Mouse (Mus musculus): ENCODE data around the gene Gm28230. TPM values are rescaled to one million over a fixed set of nuclear protein-coding genes. Genes with fewer than 3 reads are reported as not detected.

The Gm28230 gene
- polyA plus RNA-seq, 1 experiment from 2014 or later, result not detected

DNA sequence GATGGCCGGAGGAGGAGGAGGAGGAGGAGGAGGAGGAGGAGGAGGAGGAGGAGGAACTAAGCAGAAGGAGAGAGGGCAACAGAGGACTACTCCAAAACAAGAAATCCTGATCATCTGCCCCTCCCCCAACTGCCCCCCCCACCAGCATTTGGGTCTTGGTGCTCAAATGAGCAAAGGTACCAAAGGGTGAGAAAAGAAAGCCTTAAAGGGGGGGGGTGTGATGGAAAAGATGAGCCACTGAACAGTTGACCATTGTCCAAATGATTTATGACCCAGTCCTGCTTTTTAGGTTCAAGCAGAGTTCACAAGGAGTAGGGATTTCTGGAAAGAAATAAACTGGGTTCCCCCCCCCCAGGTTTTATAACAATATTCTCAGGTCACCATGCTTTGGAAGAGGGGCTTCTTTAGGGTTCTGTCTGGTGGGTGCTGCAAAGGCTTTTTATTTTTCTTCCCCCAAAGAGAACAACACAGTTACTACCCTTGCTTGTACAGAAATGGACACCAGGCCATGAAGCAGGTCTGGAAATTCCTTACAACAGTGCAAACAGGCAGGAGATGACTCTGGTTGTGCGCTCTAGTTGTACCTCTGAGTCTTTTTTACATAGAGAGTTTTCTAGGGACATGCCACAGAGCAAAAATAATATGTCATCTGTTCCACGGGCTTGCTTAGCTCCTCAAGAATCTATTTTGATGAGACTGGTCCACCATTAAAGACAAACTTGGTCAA is 14.9 kb downstream of the Gm28230 start:
- 59% methylated on average over 2 of the region's 3 CpGs for WGBS

DNA sequence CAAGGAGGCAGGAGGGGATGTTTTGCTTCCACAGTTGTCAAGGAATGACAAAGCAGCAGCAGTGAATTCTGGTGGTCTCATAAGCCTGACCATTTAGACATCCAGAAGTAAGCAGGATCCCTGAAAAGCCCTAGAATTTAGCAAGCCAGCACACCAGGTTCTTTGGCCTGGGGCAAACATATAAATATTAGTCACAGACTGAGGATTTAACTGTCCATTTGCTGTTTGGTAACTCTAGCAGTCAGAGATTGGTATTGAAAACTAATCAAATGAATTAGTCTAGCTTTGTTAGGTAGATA is 15.4 kb downstream of the Gm28230 start:
- Histone ChIP-seq H3K4me3 (ENCODE audit: low read length) (no peak overlapping the region), H3K9me3 (ENCODE audit: control insufficient read depth, low read length) (no peaks in the 10 kb centered on the region), H3K27me3 (replicated peaks; ENCODE audit: control insufficient read depth, insufficient read depth, low read length) (peaks cover 77% of the 10 kb centered on the region), H3K4me2 (ENCODE audit: low read depth, low read length) (no peak overlapping the region), H3K9ac (ENCODE audit: low read depth, low read length) (no peak overlapping the region), H3K27ac (ENCODE audit: low read length) (no peak overlapping the region), H3K4me1 (ENCODE audit: control insufficient read depth, insufficient read depth, low read length) (peaks cover 7% of the 10 kb centered on the region; the same call in 1 of the 2 replicates), H3K36me3 (ENCODE audit: control insufficient read depth, insufficient read depth, low read length) (no peaks in the 10 kb centered on the region)
- no peak for ATAC-seq

More for the DNA sequence above, 14.9 kb downstream of the Gm28230 start:
- Histone ChIP-seq H3K4me3 (ENCODE audit: low read length) (no peak overlapping the region), H3K4me2 (ENCODE audit: low read depth, low read length) (no peak overlapping the region), H3K27me3 (replicated peaks; ENCODE audit: control insufficient read depth, insufficient read depth, low read length) (peaks cover 77% of the 10 kb centered on the region), H3K9ac (ENCODE audit: low read depth, low read length) (no peak overlapping the region), H3K9me3 (ENCODE audit: control insufficient read depth, low read length) (no peaks in the 10 kb centered on the region), H3K27ac (ENCODE audit: low read length) (no peak overlapping the region), H3K4me1 (ENCODE audit: control insufficient read depth, insufficient read depth, low read length) (0 out of 2 replicates have a peak, but pooled peaks cover 3% of the 10 kb centered on the region), H3K36me3 (ENCODE audit: control insufficient read depth, insufficient read depth, low read length) (no peaks in the 10 kb centered on the region)
- no peak for ATAC-seq

DNA sequence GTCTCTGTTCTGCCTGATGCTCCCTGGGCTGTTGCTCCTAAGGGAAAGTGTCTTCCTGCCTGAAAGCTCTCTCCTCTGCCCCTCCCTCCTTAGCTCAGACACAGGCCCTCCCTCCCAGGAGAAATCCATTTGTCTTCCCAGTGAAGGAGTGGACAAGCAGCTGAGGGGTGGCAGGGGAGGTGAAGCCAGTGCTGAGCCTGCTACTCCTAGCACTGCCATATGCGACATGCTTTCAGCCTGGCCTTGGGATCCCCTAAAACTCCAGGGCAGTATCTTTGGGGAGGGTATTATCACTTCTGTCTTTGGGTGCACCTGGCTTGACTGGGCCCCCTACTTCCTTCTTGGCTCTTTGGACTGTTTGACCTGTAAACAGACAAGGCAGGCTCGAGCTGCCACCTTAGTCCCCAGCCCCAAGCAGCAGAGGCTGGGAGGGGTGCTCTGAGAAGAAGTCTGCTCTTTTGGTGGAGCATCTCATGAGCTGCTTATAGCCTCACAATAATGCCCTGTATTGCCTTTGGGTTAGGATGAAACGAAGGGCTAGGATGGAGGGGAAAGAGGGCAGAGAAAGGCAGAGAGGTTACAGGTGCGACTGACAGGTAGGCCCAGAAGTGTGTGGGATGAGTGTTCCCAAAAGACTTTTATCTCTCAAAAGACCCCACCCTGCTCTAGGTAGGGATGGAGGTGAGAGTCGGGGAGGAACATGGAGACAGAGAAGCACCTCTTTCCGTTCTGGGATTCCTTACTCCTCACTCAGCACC is 19.2 kb downstream of the Gm28230 start:
- H3K4me2 ChIP-seq (ENCODE audit: low read depth, low read length), result no peak overlapping the region
- peak overlapping the region; percentile 26; the same call in 1 of the 2 replicates for H3K4me3 ChIP-seq (ENCODE audit: low read length)
- H3K36me3 ChIP-seq (ENCODE audit: control insufficient read depth, insufficient read depth, low read length), result no peaks in the 10 kb centered on the region
- 19% methylated on average over 6 of the region's 6 CpGs for WGBS
- H3K9ac ChIP-seq (ENCODE audit: low read depth, low read length), result no peak overlapping the region; the same call in 1 of the 2 replicates
- ATAC-seq, result no peak
- peaks cover 13% of the 10 kb centered on the region for H3K4me1 ChIP-seq (ENCODE audit: control insufficient read depth, insufficient read depth, low read length)
- no peaks in the 10 kb centered on the region for H3K9me3 ChIP-seq (ENCODE audit: control insufficient read depth, low read length)
- no peak overlapping the region for H3K27ac ChIP-seq (ENCODE audit: low read length)
- peaks cover 71% of the 10 kb centered on the region for H3K27me3 ChIP-seq (replicated peaks; ENCODE audit: control insufficient read depth, insufficient read depth, low read length)

DNA sequence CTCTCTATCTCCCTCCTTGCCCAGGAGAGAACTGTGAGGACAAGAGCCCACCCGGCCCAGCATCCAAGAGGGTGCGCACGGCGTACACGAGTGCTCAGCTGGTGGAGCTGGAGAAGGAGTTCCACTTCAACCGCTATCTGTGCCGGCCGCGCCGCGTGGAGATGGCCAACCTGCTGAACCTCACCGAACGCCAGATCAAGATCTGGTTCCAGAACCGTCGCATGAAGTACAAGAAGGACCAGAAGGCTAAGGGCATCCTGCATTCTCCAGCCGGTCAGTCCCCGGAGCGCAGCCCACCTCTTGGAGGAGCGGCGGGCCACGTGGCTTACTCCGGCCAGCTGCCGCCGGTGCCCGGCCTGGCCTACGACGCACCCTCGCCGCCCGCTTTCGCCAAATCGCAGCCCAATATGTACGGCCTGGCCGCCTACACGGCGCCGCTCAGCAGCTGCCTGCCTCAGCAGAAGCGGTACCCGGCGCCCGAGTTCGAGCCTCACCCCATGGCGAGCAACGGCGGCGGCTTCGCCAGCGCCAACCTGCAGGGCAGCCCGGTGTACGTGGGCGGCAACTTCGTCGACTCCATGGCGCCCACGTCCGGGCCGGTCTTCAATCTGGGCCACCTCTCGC is 19.9 kb downstream of the Gm28230 start:
- Histone ChIP-seq H3K27ac (ENCODE audit: low read length) (no peak overlapping the region), H3K9ac (ENCODE audit: low read depth, low read length) (peak overlapping the region; percentile 31), H3K4me2 (ENCODE audit: low read depth, low read length) (0 out of 2 replicates have a peak overlapping the region, but pooled peaks have one; percentile 2), H3K27me3 (replicated peaks; ENCODE audit: control insufficient read depth, insufficient read depth, low read length) (peaks cover 73% of the 10 kb centered on the region), H3K4me1 (ENCODE audit: control insufficient read depth, insufficient read depth, low read length) (peaks cover 13% of the 10 kb centered on the region), H3K4me3 (ENCODE audit: low read length) (peak overlapping the region; percentile 26), H3K36me3 (ENCODE audit: control insufficient read depth, insufficient read depth, low read length) (no peaks in the 10 kb centered on the region), H3K9me3 (ENCODE audit: control insufficient read depth, low read length) (no peaks in the 10 kb centered on the region)
- WGBS, result 15% methylated on average over 58 of the region's 58 CpGs
- ATAC-seq, result no peak

DNA sequence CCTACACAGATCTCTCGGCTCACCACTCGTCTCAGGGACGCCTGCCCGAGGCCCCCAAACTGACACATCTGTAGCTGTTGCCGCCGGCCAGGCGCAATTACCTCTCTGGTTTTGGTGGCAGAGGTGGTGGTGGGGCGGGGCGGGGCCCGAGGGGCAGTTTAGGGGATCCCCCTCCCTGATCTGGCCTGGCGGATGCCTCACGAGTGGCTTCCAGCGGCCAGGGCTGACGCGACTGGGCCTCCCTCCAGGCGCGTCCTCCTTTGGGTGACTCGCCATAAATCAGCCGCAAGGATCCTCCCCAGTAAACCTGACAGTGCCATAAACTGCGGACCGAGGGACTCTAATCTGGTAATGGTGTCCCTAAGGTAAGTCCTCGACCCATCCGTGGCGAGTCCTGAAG is 20.5 kb downstream of the Gm28230 start:
- WGBS, result 20% methylated on average over 24 of the region's 24 CpGs
- Histone ChIP-seq H3K27ac (ENCODE audit: low read length) (no peak overlapping the region), H3K9ac (ENCODE audit: low read depth, low read length) (peak overlapping the region; percentile 31), H3K36me3 (ENCODE audit: control insufficient read depth, insufficient read depth, low read length) (no peaks in the 10 kb centered on the region), H3K4me2 (ENCODE audit: low read depth, low read length) (peak overlapping the region; percentile 26; the same call in 1 of the 2 replicates), H3K27me3 (replicated peaks; ENCODE audit: control insufficient read depth, insufficient read depth, low read length) (peaks cover 73% of the 10 kb centered on the region), H3K9me3 (ENCODE audit: control insufficient read depth, low read length) (no peaks in the 10 kb centered on the region), H3K4me1 (ENCODE audit: control insufficient read depth, insufficient read depth, low read length) (peaks cover 13% of the 10 kb centered on the region), H3K4me3 (ENCODE audit: low read length) (peak overlapping the region; percentile 26)
- no peak for ATAC-seq

DNA sequence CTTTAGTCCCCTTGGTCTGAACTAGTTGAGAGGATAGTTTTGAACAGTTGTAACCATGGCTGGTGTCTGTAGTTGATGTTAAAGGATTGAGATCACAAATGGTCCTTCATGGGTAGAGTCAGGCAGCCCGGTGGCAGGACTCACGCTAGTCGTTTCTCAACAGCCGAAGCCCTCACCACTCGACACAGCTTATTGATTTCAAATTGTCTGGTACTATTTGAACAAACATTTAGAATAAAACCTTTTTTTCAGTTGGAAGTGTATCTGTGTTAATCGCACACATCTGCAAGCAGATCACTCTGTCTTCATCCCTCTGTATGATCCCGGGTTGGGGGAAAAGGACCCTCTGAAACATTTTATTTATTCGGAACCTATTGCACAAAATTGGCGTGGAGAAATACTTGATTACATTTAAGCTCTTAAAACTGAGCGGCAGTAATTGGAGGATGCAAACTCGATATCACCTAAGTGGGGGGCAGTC is 21.2 kb downstream of the Gm28230 start:
- Histone ChIP-seq H3K9me3 (ENCODE audit: control insufficient read depth, low read length) (no peaks in the 10 kb centered on the region), H3K27ac (ENCODE audit: low read length) (no peak overlapping the region), H3K36me3 (ENCODE audit: control insufficient read depth, insufficient read depth, low read length) (no peaks in the 10 kb centered on the region), H3K4me1 (ENCODE audit: control insufficient read depth, insufficient read depth, low read length) (peaks cover 15% of the 10 kb centered on the region), H3K4me2 (ENCODE audit: low read depth, low read length) (no peak overlapping the region), H3K4me3 (ENCODE audit: low read length) (no peak overlapping the region), H3K9ac (ENCODE audit: low read depth, low read length) (no peak overlapping the region), H3K27me3 (replicated peaks; ENCODE audit: control insufficient read depth, insufficient read depth, low read length) (peaks cover 80% of the 10 kb centered on the region)
- WGBS, result 42% methylated on average over 11 of the region's 11 CpGs
- no peak for ATAC-seq

DNA sequence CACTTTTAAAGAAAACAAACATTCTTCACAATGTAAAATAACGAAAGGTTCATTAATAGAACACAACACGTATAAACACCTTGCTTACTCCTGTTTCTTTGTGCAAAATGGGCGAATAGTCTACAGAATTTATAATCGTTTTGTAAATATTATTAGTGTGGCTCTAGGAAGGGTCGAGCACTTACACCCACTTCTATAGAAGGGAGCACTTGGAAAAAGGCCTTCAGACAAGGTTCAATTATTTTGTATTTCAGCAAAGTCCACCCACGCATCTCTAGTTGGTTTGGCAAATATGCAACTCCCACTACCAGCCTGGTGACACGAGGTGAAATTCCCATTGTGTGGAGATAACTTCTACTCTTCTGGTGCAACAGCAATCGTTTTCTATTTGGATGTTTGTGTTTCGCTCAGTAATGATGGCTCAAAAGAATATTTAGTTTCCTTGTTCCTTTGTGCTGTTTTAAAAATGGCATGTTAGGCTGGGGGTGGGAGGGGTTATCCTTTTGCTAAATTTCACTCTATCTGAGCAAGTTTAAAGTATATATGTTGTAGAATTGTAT is 22.0 kb downstream of the Gm28230 start:
- Histone ChIP-seq H3K27me3 (replicated peaks; ENCODE audit: control insufficient read depth, insufficient read depth, low read length) (peaks cover 83% of the 10 kb centered on the region), H3K4me3 (ENCODE audit: low read length) (no peak overlapping the region), H3K9me3 (ENCODE audit: control insufficient read depth, low read length) (no peaks in the 10 kb centered on the region), H3K9ac (ENCODE audit: low read depth, low read length) (no peak overlapping the region), H3K4me1 (ENCODE audit: control insufficient read depth, insufficient read depth, low read length) (peaks cover 18% of the 10 kb centered on the region), H3K36me3 (ENCODE audit: control insufficient read depth, insufficient read depth, low read length) (no peaks in the 10 kb centered on the region), H3K27ac (ENCODE audit: low read length) (no peak overlapping the region), H3K4me2 (ENCODE audit: low read depth, low read length) (no peak overlapping the region)
- ATAC-seq, result no peak
- 31% methylated on average over 9 of the region's 9 CpGs for WGBS

DNA sequence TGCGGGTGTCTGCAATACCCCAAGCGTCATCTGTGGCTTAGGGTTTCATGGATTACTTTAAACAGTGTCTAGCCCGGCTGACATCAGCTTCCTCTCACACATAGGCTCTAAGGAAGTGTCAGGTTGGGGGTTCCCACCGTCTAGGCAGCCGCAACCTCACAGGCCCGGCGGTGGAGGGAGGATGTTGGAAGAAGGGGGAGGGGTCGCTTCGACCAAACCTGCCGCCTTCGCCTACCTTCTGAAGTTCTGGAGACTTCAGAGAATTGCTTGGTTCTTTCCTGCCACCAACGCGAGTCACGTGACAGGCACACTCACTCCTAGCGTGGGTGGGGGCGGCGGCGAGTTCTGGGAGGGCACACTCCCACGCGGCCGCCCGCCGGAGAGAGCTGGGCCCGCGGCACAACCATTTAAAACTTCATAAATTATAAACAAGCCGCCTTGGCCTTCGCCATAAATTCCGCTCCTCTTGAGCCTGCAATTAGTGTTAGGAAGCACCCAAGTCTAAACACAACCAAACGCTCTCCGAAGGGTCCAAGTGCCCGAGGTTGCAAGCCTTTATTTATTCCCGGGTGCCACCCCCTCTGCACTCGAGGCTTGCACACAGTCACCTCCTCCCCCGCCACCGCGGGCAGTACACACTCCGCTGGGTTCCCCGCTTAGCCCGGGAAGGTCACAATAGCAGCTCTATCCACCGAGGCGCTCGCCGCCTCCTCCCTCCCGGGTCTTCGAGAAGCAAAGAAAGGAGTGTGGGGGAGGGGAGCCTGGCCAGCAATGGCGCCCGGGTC is 23.0 kb downstream of the Gm28230 start:
- Histone ChIP-seq H3K4me2 (ENCODE audit: low read depth, low read length) (peak overlapping the region; percentile 59), H3K9me3 (ENCODE audit: control insufficient read depth, low read length) (no peaks in the 10 kb centered on the region), H3K36me3 (ENCODE audit: control insufficient read depth, insufficient read depth, low read length) (no peaks in the 10 kb centered on the region), H3K27ac (ENCODE audit: low read length) (peak overlapping the region; percentile 7; the same call in 1 of the 2 replicates), H3K9ac (ENCODE audit: low read depth, low read length) (peak overlapping the region; percentile 42; the same call in 1 of the 2 replicates), H3K4me1 (ENCODE audit: control insufficient read depth, insufficient read depth, low read length) (peaks cover 18% of the 10 kb centered on the region), H3K4me3 (ENCODE audit: low read length) (peak overlapping the region; percentile 32), H3K27me3 (replicated peaks; ENCODE audit: control insufficient read depth, insufficient read depth, low read length) (peaks cover 83% of the 10 kb centered on the region)
- 2% methylated on average over 47 of the region's 47 CpGs for WGBS
- peak; percentile 61 for ATAC-seq
